Mouse (Mus musculus): ENCODE data around the gene Wdr74. TPM values are rescaled to one million over a fixed set of nuclear protein-coding genes. Genes with fewer than 3 reads are reported as not detected.

Wdr74 gene
- polyA plus RNA-seq (2012), result 45.8 and 52.0 TPM in 2 replicates

GRCm38 (mm10) chr19:8735389-8736159, at the start of gene Wdr74:
TSS of gene Wdr74 (plus strand) at chr19:8735827.
- no peak for TF ChIP-seq GATA1 (IDR thresholded peaks at IDR 0.05; ENCODE audit: low read length)

DNA sequence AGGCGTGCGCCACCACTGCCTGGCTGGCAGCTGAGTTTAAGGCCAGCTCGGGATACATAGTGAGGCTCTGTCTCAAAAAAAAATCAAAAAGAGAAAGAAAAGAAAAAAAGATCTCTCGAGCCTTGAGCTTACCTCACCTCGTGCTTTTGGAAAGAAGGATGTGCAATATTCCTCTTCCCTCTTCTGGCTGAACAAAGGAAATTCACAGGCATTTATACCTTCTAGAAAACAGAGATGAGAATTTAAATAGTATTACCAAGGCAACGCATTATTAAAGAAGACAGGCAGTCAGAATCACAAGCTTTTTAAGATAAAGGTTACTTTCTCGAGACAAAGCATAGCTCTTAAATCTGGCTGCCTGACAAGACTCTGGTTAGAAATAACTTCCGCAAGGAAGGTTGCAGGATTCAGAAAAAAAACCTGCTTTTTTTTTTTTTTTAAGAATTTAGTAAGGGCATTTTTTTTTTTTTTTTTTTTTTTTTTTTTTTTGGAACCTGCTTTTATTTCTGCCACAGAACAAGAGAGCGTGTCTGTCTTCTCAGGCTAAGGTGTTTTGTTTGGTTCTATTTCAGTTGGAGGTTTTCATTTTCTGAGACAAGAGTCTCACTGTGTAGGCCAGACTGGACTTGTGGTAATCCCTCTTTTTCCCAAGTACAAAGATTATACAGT, 43.6 kb upstream of the Wdr74 start:
- no peak for TF ChIP-seq GATA1 (IDR thresholded peaks at IDR 0.05; ENCODE audit: low read length)

GRCm38 (mm10) chr19:8692740-8693139, 42.9 kb upstream of the Wdr74 start:
- no peak for TF ChIP-seq GATA1 (IDR thresholded peaks at IDR 0.05; ENCODE audit: low read length)

- no peak for TF ChIP-seq GATA1 (IDR thresholded peaks at IDR 0.05; ENCODE audit: low read length)
These were observed 40.3 kb upstream of the Wdr74 start for GRCm38 (mm10) chr19:8695330-8695729.

- TF ChIP-seq GATA1 (IDR thresholded peaks at IDR 0.05; ENCODE audit: low read length), result no peak
These were observed 36.0 kb upstream of the Wdr74 start for GRCm38 (mm10) chr19:8699652-8700051.

- no peak for TF ChIP-seq GATA1 (IDR thresholded peaks at IDR 0.05; ENCODE audit: low read length)
These were observed 33.2 kb upstream of the Wdr74 start for GRCm38 (mm10) chr19:8702458-8702857.

- TF ChIP-seq GATA1 (IDR thresholded peaks at IDR 0.05; ENCODE audit: low read length), result no peak
These were observed 32.1 kb upstream of the Wdr74 start for GRCm38 (mm10) chr19:8703571-8703970.

- TF ChIP-seq GATA1 (IDR thresholded peaks at IDR 0.05; ENCODE audit: low read length), result no peak
These were observed 30.5 kb upstream of the Wdr74 start for GRCm38 (mm10) chr19:8705026-8705708.

DNA sequence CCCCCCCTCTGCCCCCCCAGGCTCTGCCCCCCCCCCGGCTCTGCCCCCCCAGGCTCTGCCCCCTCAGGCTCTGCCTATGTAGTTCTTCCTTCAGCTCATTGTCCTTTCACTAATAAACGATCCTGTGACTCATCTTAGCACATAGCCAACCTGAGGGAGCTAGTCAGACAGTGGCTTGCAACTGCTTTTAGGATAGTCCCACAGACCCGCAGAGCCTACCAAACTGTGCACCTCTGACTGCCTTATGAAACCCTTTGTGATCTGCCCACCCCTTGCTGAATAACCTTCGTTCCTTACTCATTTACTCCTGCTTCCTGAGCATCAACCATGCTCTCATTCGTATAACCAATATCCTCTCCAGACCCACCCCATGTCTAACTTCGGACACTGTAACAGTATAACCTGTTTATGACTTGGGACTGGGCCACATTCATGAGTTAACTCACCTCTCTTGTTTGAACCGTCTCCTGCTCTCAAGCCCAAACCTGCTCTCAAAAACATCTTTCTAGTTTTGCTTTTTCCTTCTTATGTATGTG, 29.4 kb upstream of the Wdr74 start:
- no peak for TF ChIP-seq GATA1 (IDR thresholded peaks at IDR 0.05; ENCODE audit: low read length)

GRCm38 (mm10) chr19:8706930-8707329, 28.7 kb upstream of the Wdr74 start:
- TF ChIP-seq GATA1 (IDR thresholded peaks at IDR 0.05; ENCODE audit: low read length), result no peak

DNA sequence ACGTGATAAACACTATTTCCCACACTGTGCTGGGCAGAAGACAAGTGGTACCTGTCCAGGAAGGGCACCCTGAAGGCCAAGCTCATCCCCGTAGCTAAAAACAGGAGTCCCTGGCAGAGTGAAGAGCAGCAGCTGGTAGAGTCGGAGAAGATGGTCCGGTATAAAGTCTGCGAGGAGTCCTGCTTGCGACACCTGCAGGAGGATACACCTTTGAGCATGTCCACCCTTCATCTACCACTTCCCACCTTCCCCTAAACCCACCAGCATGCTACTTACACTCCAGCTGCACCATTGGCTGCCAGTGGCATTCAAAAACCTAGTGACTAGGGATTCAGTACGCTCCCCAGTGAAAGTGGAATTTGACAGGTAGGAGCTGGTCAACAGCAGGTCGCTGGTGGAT, 26.7 kb upstream of the Wdr74 start:
- TF ChIP-seq GATA1 (IDR thresholded peaks at IDR 0.05; ENCODE audit: low read length), result no peak

DNA sequence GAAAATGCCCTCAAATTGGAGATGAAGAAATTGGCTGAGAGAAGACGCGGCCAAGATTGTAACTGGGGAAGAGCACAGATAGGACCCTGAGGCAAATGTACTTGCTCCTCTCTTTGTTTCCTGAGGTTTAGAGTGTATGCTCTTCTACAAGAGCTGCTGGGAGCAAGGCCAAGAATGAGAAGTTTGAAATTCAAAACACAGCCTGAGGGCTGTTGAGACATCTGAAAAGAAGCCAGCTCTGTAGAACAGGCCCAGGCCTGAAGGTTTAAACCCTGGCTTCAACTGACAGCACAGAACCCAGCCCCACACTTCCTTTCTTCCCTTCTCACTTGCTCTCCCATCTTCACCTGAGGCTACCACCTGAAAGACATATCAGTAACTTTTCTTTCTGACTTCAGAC, 25.6 kb upstream of the Wdr74 start:
- TF ChIP-seq GATA1 (IDR thresholded peaks at IDR 0.05; ENCODE audit: low read length), result no peak

DNA sequence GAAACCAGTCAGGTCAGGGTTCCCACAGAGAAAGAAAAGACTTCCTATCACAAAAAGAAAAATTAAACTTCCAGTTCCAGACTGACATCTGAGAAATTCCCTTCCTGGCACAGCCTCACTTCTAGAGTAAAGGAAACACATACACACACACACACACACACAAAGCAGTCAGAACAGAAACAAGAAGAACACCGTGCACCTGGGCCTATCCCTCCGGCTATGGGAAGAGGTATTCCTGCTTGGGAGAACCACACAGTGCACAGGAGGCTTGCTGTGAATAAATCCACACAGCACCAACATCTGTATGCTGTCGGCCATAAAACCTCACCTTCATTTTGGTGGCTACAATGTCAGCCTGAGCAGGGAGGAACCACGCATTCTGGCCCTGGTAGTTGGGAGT, 24.1 kb upstream of the Wdr74 start:
- TF ChIP-seq GATA1 (IDR thresholded peaks at IDR 0.05; ENCODE audit: low read length), result no peak

DNA sequence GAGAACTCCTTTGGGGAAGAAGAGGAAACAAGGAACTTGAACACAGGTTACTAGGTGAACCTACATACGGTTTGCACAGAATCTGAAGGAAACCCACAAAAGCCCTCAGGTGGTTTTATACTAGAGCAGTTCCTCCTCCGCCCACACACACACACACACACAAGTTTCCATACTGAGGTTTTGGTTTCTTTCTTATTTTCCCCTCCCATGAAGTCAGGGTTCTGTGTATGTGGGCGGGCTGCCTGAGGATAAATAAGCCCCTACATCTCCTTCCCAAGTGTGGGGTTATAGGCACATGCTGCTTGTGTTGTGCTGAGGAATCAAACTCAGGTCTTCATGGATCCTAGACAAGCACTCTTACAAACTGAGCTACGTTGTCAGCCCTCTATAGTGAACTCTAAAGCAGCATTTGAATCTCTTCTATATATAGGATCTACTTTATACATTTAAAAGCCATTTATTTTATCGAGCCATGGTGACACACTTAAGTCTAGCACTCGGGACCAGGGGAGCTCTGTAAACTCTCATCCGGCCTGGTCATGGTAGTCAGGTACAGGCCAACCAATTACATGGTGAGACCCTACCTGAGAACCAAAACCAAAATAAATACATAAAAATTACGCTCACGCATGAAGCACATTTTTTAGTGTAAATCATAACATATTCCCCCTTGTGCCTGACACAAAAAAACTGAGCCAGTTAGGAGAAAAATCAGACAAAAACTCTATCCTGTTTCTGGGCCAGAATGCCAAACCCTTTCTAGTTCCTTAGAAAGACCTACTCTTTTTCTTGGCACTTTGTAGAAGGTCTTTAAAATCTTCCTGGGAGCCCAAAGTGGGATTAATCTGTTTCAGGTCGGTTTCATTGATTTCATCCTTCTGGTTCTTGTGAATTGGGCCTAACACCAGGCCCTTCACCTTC, 23.4 kb upstream of the Wdr74 start:
- TF ChIP-seq GATA1 (IDR thresholded peaks at IDR 0.05; ENCODE audit: low read length), result no peak

- no peak for TF ChIP-seq GATA1 (IDR thresholded peaks at IDR 0.05; ENCODE audit: low read length)
These were observed 22.7 kb upstream of the Wdr74 start for GRCm38 (mm10) chr19:8712870-8713305.

Measured in G1E-ER4 (cell line).